Mouse (Mus musculus) heart, postnatal 14 days (tissue): ENCODE data around the gene Mreg. TPM values are rescaled to one million over a fixed set of nuclear protein-coding genes. Genes with fewer than 3 reads are reported as not detected.

ENCODE experiments used
- DNase-seq, 2 experiments: peaks; one replicate each; pipeline ENCODE4 v3.0.0; 2021 to 2022
- intact Hi-C: fragments of 180-260 bp; cut with DNase I; formaldehyde crosslinking; loops from one replicate; pipeline ENCODE4 v1.15.1; 2025
- total RNA-seq, 2 experiments: library from RNA; stranded (reverse); gene quantifications; 2 replicates each; pipeline ENCODE4 v1.2.3; 2021

Gene Mreg
- total RNA-seq, 2 experiments from 2014 or later = 23.7 to 26.0 TPM

GRCm38 (mm10) chr1:72198142-72198806, 13.8 kb downstream of the Mreg start:
- no peak for DNase-seq

DNA sequence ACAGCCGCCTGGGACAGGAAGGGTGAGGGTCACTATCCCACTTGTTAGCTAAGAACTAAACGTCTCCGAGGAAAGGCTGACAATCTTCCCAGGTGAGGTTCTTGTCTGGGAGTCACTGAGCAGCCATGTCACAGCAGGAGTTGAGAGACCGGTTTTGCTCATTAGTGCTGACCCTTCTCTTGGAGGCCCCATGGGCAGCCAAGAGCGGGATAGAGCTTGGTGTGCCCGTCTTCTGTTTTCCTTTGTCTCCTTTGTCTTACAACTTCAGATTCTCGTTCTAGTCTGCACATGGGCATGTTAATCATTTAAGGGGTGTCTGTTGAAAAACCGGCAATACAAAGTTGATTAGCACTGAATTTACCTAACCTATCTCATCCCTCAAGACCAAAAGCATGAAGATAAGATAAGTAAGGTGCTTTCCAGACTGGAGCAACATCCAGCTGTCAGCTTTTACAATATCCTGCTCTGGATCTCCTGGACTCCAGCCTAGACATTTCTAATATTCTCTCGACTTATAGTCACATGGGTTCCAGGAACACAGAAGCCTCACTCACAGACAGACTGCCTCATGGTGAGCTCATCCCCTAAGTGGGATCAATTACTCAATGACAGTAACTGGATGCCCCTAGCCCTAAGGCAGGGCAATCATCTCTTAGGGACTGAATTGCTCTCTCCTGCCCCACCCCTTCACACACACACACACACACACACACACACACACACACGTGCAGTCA, 15.3 kb downstream of the Mreg start:
- intact Hi-C loops = no loop called here
- no peak for DNase-seq

More at GRCm38 (mm10) chr1:72198142-72198806, 13.8 kb downstream of the Mreg start:
- intact Hi-C loops = no loop called here

- no peak for DNase-seq
- intact Hi-C loops = no loop called here
These were observed 16.0 kb downstream of the Mreg start for GRCm38 (mm10) chr1:72196123-72196522.

GRCm38 (mm10) chr1:72191449-72191848, 20.7 kb downstream of the Mreg start:
- no peak for DNase-seq
- intact Hi-C loops = no loop called here

GRCm38 (mm10) chr1:72188142-72188738, 23.9 kb downstream of the Mreg start:
- intact Hi-C loops = no loop called here

DNA sequence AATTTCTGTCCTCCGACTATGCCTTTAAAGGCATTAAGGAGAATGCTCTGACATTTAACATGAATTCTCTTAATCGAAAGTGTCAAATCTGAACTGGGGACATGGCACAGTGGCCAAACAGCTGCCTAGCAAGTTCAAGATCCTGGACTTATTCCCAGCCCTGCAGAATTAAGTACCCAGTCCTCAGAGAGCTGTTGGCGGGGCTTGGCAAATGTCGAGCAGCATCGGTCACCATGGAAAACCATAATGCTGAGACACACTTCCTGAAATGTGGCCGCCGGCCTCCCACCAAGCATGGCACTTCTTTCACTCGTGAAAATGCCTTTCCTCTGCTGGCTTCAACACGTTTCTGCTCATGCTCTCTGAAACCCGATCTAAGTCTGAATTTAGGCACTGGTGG, 24.6 kb downstream of the Mreg start:
- intact Hi-C loops = no loop called here
- no peak for DNase-seq

More at GRCm38 (mm10) chr1:72188142-72188738, 23.9 kb downstream of the Mreg start:
- DNase-seq = no peak

- DNase-seq = no peak
- intact Hi-C loops = no loop called here
These were observed 26.0 kb downstream of the Mreg start for GRCm38 (mm10) chr1:72186151-72186550.

DNA sequence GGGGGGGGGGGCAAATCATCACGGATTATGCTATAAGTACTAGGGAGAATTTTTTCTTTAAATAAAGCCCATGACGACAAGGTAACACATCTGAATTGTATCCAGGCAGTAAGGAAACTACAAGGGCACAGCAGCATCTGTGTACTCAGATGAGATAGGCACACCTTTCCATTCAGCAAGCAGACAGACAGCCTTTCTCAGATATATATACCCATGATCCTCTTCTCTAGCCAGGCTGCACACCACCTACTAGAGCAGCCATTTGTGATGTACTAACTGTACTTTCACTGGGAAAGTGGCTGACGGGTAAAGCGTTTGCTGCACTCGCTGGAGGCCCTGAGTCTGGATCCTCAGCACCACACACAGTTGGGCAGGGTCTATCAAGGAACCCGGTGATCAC, 28.6 kb downstream of the Mreg start:
- no peak for DNase-seq
- intact Hi-C loops = no loop called here

DNA sequence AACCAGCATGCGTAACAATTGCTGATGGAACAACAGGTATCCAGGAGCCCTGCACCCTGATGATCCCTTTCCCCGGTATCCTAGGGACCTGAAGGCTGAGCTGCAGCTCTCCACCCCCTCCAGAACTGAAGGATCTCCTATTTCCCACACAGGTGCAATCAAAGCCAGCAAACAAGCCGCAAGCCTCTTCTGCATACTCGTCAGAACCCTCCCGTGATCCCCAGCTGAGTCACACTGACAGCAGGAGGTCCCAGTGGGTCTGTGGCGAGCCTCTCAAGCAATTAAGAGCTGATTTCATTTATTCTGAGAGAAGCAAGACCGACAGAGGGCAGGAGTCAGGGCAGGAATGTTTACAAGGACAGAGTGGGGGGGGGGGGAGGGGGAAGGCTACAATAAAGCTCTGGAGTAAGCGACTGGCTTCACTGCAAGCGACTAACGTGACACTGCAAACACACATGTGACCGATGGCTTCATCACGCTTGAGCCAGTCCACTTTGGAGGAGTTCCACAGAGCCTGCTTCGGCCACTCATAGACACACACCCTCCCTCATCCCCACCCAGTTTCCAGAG, 29.1 kb downstream of the Mreg start:
- intact Hi-C loops = no loop called here
- DNase-seq = peak; percentile 20 to 29

GRCm38 (mm10) chr1:72179947-72180346, 32.2 kb downstream of the Mreg start:
- intact Hi-C loops = no loop called here
- DNase-seq = no peak

GRCm38 (mm10) chr1:72176239-72176638, 35.9 kb downstream of the Mreg start:
- intact Hi-C loops = no loop called here
- DNase-seq = no peak

- intact Hi-C loops = no loop called here
- no peak for DNase-seq
These were observed 37.9 kb downstream of the Mreg start for GRCm38 (mm10) chr1:72174183-72174582.

- intact Hi-C loops = no loop called here
- no peak for DNase-seq
These were observed 38.6 kb downstream of the Mreg start for GRCm38 (mm10) chr1:72173402-72174051.

- DNase-seq = no peak
- intact Hi-C loops = no loop called here
These were observed 39.3 kb downstream of the Mreg start for GRCm38 (mm10) chr1:72172788-72173187.

DNA sequence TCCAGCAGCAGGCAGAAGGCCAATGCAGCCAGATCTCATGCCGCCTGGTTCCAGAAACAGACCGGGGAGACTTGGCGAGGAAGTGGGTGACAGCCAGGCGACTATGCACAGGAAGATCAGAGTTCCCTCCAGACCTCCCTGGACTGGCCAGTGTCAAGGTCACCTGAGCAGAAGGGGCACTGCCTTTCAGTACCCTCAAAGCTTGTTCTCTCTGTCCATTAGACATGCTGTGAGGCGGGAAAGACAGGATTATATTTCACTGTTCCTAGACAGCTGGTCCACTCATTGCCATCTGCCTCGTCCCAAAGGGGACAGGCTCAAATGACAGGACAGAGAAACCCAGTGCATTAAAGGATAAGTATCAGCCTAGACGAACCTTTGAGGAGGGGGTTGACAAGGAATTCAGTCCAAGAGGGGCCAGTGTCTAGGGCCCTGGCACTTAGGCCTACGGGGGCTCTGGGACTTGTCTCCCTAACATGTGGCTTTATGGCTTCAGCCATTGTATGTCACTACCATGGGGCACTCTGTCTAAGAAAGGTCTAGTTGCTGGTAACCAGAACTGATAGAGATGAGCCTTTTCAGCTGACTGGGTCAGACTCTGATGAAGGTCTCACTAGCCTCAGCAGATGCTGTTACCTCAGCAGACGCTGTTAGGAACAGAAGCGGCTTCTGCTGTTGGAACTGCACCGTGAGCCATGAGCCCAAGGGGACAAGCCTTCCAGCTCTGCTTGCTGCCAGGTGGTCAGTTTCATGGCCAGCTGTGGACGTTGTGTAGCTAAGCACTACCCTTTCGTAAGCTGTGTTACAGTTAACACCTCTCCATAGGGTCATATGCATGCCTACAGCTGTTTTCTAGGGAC, 40.9 kb downstream of the Mreg start:
- DNase-seq = peak in 1 of 2 experiments; percentile 14
- intact Hi-C loops = no loop called here

- DNase-seq = no peak
- intact Hi-C loops = no loop called here
These were observed 45.1 kb downstream of the Mreg start for GRCm38 (mm10) chr1:72167024-72167423.

GRCm38 (mm10) chr1:72166468-72166814, 45.7 kb downstream of the Mreg start:
- DNase-seq = no peak
- intact Hi-C loops = no loop called here

DNA sequence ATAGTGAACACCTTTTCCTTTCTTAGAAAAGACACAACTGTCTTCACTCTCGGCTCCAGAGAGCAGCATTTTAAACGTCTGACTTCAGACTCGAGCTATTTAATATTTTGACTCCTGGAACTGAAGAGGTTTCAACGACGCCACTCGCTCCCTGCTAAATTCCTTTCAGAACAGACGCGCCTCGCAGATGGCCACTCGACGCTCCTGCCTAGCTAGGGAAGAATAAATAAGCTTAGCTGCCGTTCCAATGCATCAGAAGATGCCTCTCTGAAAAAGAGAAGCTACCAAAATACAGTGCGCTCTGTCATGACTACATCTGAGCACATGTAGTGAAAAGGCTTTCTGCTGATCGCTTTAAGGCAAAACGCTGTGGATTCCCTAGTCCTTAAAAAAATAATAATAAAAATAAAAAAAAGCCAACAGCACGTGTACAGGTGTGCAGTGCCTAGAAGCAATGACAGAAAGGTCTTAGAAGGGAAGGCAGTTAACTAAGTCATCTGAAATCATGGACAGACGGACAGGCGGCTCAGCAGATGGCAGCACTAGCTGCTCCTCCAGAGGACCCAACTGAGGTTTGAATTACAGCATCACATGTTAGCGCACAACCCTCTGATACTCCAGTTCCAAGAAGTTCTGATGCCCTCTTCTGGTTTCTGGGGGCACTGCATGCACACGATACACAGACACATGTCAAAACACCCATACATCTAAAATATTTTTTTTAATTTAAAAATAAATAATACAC, 46.2 kb downstream of the Mreg start:
- DNase-seq = no peak
- intact Hi-C loops = no loop called here

- no peak for DNase-seq
- intact Hi-C loops = no loop called here
These were observed 51.8 kb downstream of the Mreg start for GRCm38 (mm10) chr1:72160321-72160720.
